Mouse (Mus musculus) lung, embryonic 15.5 days (tissue): ENCODE data around the gene Itm2c. TPM values are rescaled to one million over a fixed set of nuclear protein-coding genes. Genes with fewer than 3 reads are reported as not detected.

Experiments used
- ATAC-seq: fragments of 200-750 bp; cut with Nextera tagmentation; 2 replicates; pipeline ENCODE4 v1.8.0; 2017; ENCODE audit warnings: moderate number of reproducible peaks, borderline replicate concordance; ENCODE audit not compliant: low FRiP score, low TSS enrichment; ENCODE audit errors: extremely low read depth
- H3K27ac ChIP-seq: fragments of 300-500 bp; sonication (generic); 2 replicates; pipeline ENCODE4 v1.5.1; 2015; ENCODE audit warnings: moderate library complexity, mild to moderate bottlenecking, inconsistent platforms
- H3K27me3 ChIP-seq: fragments of 300-500 bp; sonication (generic); 2 replicates; pipeline ENCODE4 v1.6.1; 2015; ENCODE audit warnings: inconsistent platforms
- H3K36me3 ChIP-seq: fragments of 300-500 bp; sonication (generic); 2 replicates; pipeline ENCODE4 v1.6.1; 2015; ENCODE audit warnings: inconsistent platforms
- H3K4me1 ChIP-seq: fragments of 300-500 bp; sonication (generic); 2 replicates; pipeline ENCODE4 v1.6.1; 2015; ENCODE audit warnings: inconsistent platforms
- H3K4me2 ChIP-seq: fragments of 300-500 bp; sonication (generic); 2 replicates; pipeline ENCODE4 v1.6.1; 2015; ENCODE audit warnings: inconsistent platforms, mild to moderate bottlenecking, moderate library complexity
- H3K4me3 ChIP-seq: fragments of 300-500 bp; sonication (generic); 2 replicates; pipeline ENCODE4 v1.5.1; 2015; ENCODE audit warnings: mild to moderate bottlenecking, inconsistent platforms
- H3K9ac ChIP-seq: fragments of 300-500 bp; sonication (generic); 2 replicates; pipeline ENCODE4 v1.6.1; 2015; ENCODE audit warnings: inconsistent platforms
- H3K9me3 ChIP-seq: fragments of 300-500 bp; sonication (generic); 2 replicates; pipeline ENCODE4 v1.6.1; 2016; ENCODE audit warnings: inconsistent platforms
- WGBS: fragments of 180-500 bp; shearing (Covaris S2); methylation state at CpG from one replicate; pipeline ENCODE4 v1.1.7; 2015; 5-methylcytosine and 5-hydroxymethylcytosine counted together
- polyA plus RNA-seq: library from polyadenylated mRNA; unstranded; fragments of >200 nt; fragmentation: Nextera tagmentation; extraction: Ambion mirVana; gene quantifications from 2 replicates; pipeline ENCODE4 v1.2.1, GENCODE M21; 2015

The Itm2c gene
- 208 and 219 TPM in 2 replicates for polyA plus RNA-seq

- peak within 1 kb of the TSS; percentile 81 for H3K27ac ChIP-seq
- peak within 1 kb of the TSS; percentile 73 for H3K4me3 ChIP-seq
- ATAC-seq: peak; percentile 83
- no peaks in the 10 kb centered on the region for H3K9me3 ChIP-seq
- peaks cover 44% of the 10 kb centered on the region for H3K4me1 ChIP-seq
- H3K4me2 ChIP-seq: peak within 1 kb of the TSS; percentile 78
- H3K9ac ChIP-seq: peak within 1 kb of the TSS; percentile 62
- H3K36me3 ChIP-seq: no peaks in the 10 kb centered on the region
- H3K27me3 ChIP-seq: no peaks in the 10 kb centered on the region
- under 1% methylated on average over 35 of the region's 35 CpGs for WGBS
Observed at GRCm38 (mm10) chr1:85894231-85894747, at the start of gene Itm2c. Gene Itm2c, plus strand, starts transcription at chr1:85894281.

- H3K27ac ChIP-seq: no peak overlapping the region
- peaks cover 31% of the 10 kb centered on the region for H3K36me3 ChIP-seq
- no peaks in the 10 kb centered on the region for H3K27me3 ChIP-seq
- no peak overlapping the region for H3K4me3 ChIP-seq
- H3K9me3 ChIP-seq: no peaks in the 10 kb centered on the region
- H3K4me1 ChIP-seq: no peaks in the 10 kb centered on the region
- no peak for ATAC-seq
- 74% methylated on average over 6 of the region's 6 CpGs for WGBS
- no peak overlapping the region for H3K9ac ChIP-seq
- no peak overlapping the region for H3K4me2 ChIP-seq
Observed at GRCm38 (mm10) chr1:85844981-85845380, 49.1 kb upstream of the Itm2c start.

- H3K4me3 ChIP-seq: no peak overlapping the region
- H3K9ac ChIP-seq: no peak overlapping the region
- H3K4me1 ChIP-seq: no peaks in the 10 kb centered on the region
- ATAC-seq: no peak
- peaks cover 34% of the 10 kb centered on the region for H3K36me3 ChIP-seq
- no peak overlapping the region for H3K4me2 ChIP-seq
- H3K27me3 ChIP-seq: no peaks in the 10 kb centered on the region
- WGBS: 61% methylated on average over 3 of the region's 3 CpGs
- no peak overlapping the region for H3K27ac ChIP-seq
- no peaks in the 10 kb centered on the region for H3K9me3 ChIP-seq
Observed at GRCm38 (mm10) chr1:85845476-85845875, 48.6 kb upstream of the Itm2c start.

- WGBS: 89% methylated on average over 14 of the region's 14 CpGs
- peaks cover 34% of the 10 kb centered on the region for H3K36me3 ChIP-seq
- no peak overlapping the region for H3K9ac ChIP-seq
- no peaks in the 10 kb centered on the region for H3K9me3 ChIP-seq
- no peaks in the 10 kb centered on the region for H3K27me3 ChIP-seq
- H3K4me1 ChIP-seq: no peaks in the 10 kb centered on the region
- no peak overlapping the region for H3K4me2 ChIP-seq
- no peak for ATAC-seq
- no peak overlapping the region for H3K27ac ChIP-seq
- no peak overlapping the region for H3K4me3 ChIP-seq
Observed at GRCm38 (mm10) chr1:85849016-85849415, 45.1 kb upstream of the Itm2c start.

- Histone ChIP-seq H3K4me1 (no peaks in the 10 kb centered on the region), H3K9me3 (no peaks in the 10 kb centered on the region), H3K36me3 (peaks cover 34% of the 10 kb centered on the region), H3K27ac (no peak overlapping the region), H3K27me3 (no peaks in the 10 kb centered on the region), H3K4me2 (no peak overlapping the region), H3K9ac (no peak overlapping the region), H3K4me3 (no peak overlapping the region)
- no peak for ATAC-seq
- 83% methylated on average over 5 of the region's 5 CpGs for WGBS
Observed at GRCm38 (mm10) chr1:85850851-85851250, 43.2 kb upstream of the Itm2c start.

- H3K9me3 ChIP-seq: no peaks in the 10 kb centered on the region
- 71% methylated on average over 2 of the region's 2 CpGs for WGBS
- H3K4me1 ChIP-seq: no peaks in the 10 kb centered on the region
- H3K9ac ChIP-seq: no peak overlapping the region
- ATAC-seq: 0 out of 2 replicates have a peak, but pooled peaks have one; percentile 19
- H3K4me2 ChIP-seq: no peak overlapping the region
- peaks cover 25% of the 10 kb centered on the region for H3K36me3 ChIP-seq
- H3K27ac ChIP-seq: no peak overlapping the region
- no peak overlapping the region for H3K4me3 ChIP-seq
- H3K27me3 ChIP-seq: no peaks in the 10 kb centered on the region
Observed at GRCm38 (mm10) chr1:85852996-85853689, 40.9 kb upstream of the Itm2c start.

GRCm38 (mm10) chr1:85853865-85854264, 40.2 kb upstream of the Itm2c start:
- no peak for ATAC-seq
- Histone ChIP-seq H3K27ac (no peak overlapping the region), H3K4me3 (no peak overlapping the region), H3K27me3 (no peaks in the 10 kb centered on the region), H3K4me2 (no peak overlapping the region), H3K36me3 (peaks cover 18% of the 10 kb centered on the region), H3K9ac (no peak overlapping the region), H3K9me3 (no peaks in the 10 kb centered on the region), H3K4me1 (no peaks in the 10 kb centered on the region)
- 79% methylated on average over 2 of the region's 2 CpGs for WGBS

- Histone ChIP-seq H3K4me1 (no peaks in the 10 kb centered on the region), H3K4me3 (no peak overlapping the region), H3K4me2 (no peak overlapping the region), H3K36me3 (peaks cover 12% of the 10 kb centered on the region), H3K9ac (no peak overlapping the region), H3K27me3 (no peaks in the 10 kb centered on the region), H3K9me3 (no peaks in the 10 kb centered on the region), H3K27ac (no peak overlapping the region)
- no peak for ATAC-seq
- WGBS: 58% methylated on average over 2 of the region's 2 CpGs
Observed at GRCm38 (mm10) chr1:85854475-85854874, 39.6 kb upstream of the Itm2c start.

GRCm38 (mm10) chr1:85856266-85856665, 37.8 kb upstream of the Itm2c start:
- Histone ChIP-seq H3K4me3 (no peak overlapping the region), H3K9ac (no peak overlapping the region), H3K4me1 (no peaks in the 10 kb centered on the region), H3K9me3 (no peaks in the 10 kb centered on the region), H3K27ac (no peak overlapping the region), H3K36me3 (0 out of 2 replicates have a peak, but pooled peaks cover 7% of the 10 kb centered on the region), H3K27me3 (no peaks in the 10 kb centered on the region), H3K4me2 (no peak overlapping the region)
- ATAC-seq: no peak
- WGBS: 36% methylated on average over 3 of the region's 3 CpGs

GRCm38 (mm10) chr1:85857261-85857754, 36.8 kb upstream of the Itm2c start:
- no peak overlapping the region for H3K9ac ChIP-seq
- no peak overlapping the region for H3K27ac ChIP-seq
- ATAC-seq: no peak
- no peaks in the 10 kb centered on the region for H3K27me3 ChIP-seq
- H3K36me3 ChIP-seq: 0 out of 2 replicates have a peak, but pooled peaks cover under 1% of the 10 kb centered on the region
- H3K9me3 ChIP-seq: no peaks in the 10 kb centered on the region; the same call in 1 of the 2 replicates
- H3K4me1 ChIP-seq: no peaks in the 10 kb centered on the region
- 70% methylated on average over 6 of the region's 6 CpGs for whole genome bisulfite sequencing
- H3K4me2 ChIP-seq: no peak overlapping the region
- no peak overlapping the region for H3K4me3 ChIP-seq

GRCm38 (mm10) chr1:85864383-85864782, 29.7 kb upstream of the Itm2c start:
- Histone ChIP-seq H3K9me3 (no peaks in the 10 kb centered on the region; the same call in 1 of the 2 replicates), H3K4me2 (no peak overlapping the region), H3K4me3 (no peak overlapping the region), H3K4me1 (no peaks in the 10 kb centered on the region), H3K27ac (no peak overlapping the region), H3K27me3 (no peaks in the 10 kb centered on the region), H3K36me3 (no peaks in the 10 kb centered on the region), H3K9ac (no peak overlapping the region)
- ATAC-seq: no peak
- WGBS: 76% methylated on average over 9 of the region's 10 CpGs

- no peaks in the 10 kb centered on the region for H3K27me3 ChIP-seq
- H3K4me1 ChIP-seq: no peaks in the 10 kb centered on the region
- H3K9ac ChIP-seq: no peak overlapping the region
- H3K4me2 ChIP-seq: no peak overlapping the region
- no peaks in the 10 kb centered on the region for H3K36me3 ChIP-seq
- H3K4me3 ChIP-seq: no peak overlapping the region
- 79% methylated on average over 7 of the region's 7 CpGs for WGBS
- no peak for ATAC-seq
- no peaks in the 10 kb centered on the region; the same call in 1 of the 2 replicates for H3K9me3 ChIP-seq
- H3K27ac ChIP-seq: no peak overlapping the region
Observed at GRCm38 (mm10) chr1:85870001-85870400, 24.1 kb upstream of the Itm2c start.
